Mouse (Mus musculus) frontal cortex, postnatal 10 days (tissue): ENCODE results near the gene Nudt3.
A peak's percentile ranks its signal among the peaks of the same experiment; 100 is the strongest.

Source experiments
- DNase-seq, 2 experiments: peaks; one replicate each; pipeline ENCODE4 v3.0.0; 2022; ENCODE audit warnings: low spot score in 2 of 2, mixed read lengths in 1 of 2

Nudt3 gene

DNA sequence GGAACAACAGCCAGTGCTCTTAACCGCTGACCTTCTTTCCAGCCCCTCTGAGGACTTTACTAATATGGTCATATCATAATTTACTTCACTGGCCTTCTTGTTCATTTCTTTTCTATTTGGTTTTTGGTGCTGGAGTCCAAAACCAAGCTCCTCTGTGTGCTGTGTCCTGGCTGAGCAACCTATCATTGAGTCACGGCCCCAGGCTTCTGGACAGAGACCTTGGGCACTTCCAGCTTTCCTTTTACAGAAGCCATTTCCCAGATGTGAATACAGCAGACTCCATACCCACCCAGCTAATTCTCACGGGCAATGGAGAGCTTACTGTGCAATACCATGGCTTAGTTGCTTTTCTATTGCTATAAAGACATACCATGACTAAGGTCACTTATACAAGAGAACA lies 23.0 kb downstream of the Nudt3 start:
- no peak for DNase-seq

DNA sequence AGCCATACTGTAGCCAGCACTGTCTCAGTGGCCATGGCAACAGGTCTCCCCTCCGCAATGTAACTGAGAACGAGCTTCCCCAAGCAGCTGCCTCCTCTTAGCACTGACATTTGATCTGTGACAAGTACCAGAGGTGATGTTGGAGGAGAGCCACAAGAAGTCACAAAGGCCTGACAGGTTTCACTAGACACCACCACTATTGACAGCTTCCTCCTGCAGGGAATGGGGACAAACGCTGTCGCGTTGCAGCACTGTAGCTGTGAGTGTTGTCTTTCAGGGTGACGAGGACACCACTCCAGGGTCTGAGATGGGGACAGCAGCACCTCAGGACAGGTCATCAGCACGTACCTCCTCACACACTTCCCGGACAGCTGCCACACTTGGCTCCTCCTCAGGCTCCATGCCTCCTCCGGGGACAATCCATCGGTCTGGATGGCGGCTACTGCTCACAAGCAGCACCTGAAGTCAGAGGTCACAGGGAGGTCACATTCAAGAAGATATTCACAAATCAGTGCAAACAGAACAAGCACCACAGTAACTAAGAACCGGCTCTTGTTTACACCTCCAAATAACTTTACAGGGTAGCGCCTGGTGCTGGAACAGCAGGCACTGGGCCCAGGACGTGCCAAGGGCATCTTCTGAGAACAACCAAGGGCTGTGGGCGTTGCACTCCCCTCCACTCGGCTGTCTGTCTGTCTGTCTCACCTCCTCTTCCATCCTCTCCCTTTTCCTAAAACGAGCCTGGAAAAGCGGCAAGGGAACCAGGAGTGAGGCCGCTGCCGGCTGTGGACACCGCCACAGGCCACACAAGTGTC lies 26.7 kb downstream of the Nudt3 start:
- DNase-seq: no peak

DNA sequence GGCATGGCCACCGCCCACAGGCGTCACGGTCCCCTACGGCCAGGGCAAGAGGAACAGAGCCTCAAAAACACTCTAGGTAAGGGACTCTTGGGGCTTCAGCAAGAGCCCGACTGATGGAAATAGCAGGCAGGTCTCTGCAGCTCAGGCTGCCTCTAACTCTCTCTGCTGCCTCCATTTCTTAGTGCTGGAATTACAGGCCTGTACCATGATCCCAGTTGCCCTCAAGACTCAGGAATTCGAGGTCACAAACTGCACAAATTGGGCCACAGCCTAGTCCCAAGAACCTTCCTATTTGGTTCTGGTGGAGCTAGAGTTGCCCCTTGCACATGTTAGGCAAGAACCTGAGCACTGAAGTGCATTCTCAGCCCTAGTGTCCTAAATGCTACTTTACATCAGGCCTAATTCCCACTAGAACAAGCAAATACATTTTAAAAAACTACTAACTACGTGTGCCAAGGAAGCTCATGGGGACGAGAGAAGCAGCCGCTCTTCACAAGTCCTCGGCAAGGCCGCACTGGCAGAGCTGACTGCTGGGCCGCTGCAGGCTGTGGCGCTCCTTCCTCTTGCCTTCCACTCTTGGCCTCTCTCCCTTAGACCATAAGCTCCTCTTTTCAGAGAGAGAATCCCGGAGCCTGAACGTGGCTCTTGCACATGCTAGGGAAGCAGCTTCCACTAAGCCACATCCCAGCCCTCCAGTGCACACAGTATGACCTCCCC lies 27.5 kb downstream of the Nudt3 start:
- no peak for DNase-seq

DNA sequence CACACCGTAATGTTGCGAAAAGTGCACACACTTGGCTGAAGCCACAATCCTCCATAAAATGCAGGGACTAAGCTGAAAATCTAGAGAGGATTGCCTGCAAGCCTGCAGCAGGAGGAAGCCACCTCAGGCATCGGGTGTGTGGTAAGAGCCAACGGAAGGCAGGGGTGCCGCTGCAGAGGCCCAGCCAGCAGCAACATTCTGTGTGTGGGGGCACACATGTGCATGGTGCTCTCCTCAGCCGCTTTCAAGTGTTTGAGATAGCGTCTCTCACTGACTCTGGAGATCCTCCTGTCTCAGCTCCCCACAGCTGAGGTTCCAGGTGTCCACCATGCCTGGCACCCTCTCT lies 30.8 kb downstream of the Nudt3 start:
- no peak for DNase-seq

DNA sequence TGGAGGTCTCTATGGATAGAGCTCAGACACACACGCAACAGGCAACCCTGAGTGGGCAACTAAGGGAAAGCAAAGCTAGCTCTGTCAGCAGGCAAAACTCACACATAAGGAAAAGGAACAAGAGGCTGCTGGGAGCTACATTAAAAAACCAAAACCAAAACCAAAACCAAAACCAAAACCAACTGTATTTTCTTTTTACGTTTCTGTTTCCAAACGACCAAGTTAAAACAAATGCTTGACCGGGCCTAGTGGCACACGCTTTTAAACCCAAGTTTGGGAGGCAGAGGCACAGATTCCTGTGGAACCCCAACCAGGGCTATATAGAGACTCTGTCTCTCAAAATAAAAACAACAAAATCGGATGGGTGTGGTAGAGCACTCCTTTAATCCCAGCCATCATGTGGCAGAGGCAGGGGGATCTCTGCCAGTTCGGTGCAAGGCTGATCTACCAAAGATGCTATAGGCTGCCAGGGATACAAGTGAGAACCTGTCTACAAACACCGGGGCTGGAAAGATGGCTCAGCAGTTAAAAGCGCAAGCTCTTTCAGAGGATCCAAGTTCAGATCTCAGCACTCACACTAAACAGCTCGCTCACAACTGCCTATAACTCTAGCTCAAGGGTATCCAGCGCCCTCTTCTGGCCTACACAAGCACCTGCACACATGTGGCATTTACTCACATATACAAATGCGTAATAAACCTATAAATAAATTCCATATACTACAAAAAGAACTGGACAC lies 31.3 kb downstream of the Nudt3 start:
- DNase-seq: no peak

DNA sequence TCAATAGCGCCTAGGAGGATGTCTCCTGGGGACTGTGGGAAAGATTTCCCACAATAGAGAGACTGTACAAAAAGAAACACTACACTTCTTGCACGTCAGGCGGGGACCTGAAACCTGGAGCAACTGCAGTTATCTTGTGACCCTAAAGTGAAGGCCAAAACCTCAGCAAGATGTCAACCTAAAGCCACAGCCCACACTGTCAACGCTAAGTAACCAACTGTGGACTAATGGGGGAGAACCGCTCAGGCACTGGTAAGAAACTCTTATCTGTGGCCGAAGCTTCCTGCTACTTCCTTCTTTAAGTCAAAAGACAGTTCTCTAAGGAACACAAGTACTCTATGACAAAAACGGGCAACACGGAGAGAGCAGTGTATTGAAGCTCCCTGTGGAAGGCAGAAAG lies 35.1 kb downstream of the Nudt3 start:
- no peak for DNase-seq

DNA sequence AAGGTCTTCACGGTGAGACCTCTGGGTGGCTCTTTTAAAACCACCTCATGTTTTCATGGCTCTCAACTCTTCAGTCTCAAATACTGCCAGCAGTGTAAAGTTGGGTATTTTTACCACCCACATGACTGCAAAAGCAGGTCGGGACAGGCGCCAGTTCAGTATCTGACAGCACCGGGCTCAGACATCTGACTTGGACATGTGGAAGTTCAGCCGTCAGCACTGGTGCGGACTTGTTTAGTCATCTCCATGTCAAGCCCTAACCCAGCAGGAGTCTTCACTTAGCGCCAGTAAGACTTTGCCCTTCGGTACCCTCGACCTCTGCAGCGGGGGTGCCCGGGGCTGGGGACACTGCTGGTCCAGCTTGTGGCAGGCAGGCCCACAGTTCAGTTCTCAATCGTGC lies 36.0 kb downstream of the Nudt3 start:
- no peak for DNase-seq

DNA sequence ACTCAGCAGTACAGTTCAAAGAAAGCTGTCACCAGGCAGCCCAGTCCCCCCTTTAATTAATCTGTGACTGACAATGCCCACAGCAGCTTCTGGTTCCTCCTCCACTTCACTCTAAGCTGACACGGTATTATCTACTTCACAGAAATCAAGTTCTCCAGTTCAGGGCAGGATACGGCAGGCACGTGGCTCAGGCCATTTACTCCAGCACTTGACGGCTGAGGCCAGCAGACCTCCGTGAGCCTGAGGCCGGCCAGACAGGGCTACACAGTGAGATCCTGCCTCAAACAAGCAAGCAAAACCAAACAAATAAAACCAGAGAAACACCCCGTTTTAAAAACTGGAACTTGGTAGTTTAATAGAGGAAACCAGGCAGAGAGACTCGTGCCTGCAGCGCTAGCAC lies 36.6 kb downstream of the Nudt3 start:
- DNase-seq: no peak

DNA sequence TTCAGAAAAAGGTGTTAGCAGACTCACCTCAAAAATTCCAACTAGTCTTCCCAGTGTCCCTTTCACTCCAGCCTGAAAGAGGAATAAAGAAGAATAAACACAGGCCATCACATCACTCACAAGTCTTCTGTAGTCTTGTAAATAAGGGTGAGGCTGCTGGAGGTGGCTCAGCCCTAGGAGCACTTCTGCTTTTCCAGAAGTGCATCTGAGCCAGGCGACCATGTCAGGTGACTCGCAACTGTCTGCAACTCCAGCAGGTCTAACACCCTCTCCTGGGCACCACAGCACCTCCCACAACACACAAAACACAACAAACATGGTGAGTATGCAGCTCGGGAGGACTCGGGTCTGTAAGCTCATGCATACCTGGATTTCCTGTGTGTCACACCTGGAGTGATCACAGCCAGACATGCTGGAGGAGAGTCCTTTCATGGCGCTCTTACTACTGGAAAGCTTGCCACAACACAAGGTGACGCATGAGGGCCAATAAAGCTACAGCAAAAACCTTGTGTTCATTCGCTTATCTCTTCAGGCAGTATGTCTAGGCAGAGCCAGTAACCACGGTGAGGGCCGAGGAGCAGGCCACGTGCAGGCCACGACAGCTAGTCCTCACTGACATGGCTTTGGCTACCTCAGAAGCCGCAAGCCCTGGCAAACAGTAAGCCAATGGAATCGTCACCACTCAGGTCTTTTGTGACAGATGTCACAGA lies 40.0 kb downstream of the Nudt3 start:
- DNase-seq: no peak

DNA sequence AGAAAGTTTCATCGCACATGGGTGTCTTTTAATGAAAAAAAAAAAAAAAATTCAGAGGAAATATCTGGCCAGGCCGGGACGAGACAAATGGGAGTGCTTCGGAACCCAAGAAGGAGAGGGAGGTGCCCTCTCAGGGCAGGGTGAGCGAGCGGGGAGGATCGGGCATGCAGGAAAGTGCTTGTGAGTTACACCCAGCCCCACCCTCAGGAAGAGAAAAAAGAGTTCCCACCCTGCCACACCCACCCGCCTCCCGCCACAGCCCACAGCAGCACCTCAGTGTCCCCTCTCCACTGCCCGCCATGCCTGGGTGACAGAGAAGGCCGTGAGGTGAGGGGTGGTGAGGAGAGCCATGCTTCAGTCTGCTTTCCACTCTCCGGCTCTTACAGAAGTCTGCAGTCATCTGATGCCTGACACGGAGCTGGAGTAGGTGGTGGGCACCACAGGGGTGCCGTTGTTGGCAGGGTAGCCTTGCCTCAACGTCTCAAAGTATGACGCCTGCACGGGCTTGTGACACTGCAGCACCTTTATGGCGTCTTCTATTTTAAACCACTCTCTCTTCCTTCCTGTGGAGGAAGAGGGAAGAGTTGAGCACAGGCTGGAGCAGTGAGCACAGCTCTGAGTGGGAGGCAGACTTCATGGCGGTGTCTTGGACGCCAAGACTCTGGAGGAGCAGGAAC lies 42.8 kb downstream of the Nudt3 start:
- DNase-seq: no peak

DNA sequence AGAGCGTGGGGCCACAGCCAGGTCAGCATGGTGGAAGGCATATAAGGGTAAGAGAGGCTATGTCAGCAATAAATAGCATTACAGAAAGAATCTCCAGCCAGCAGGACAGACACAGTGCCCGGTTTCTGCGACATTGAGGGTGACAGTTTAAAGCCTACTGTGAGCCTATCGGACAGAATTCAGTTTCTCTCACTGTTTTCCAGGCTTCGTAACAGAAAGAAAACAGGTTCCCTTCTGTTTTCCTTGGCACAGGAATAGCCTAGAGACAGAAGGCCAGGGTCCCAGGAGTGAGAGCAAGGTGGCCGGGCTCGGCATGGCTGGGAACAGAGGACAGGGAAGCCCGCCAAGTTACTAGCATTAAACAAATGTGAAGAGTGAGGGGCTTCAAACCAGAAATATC lies 43.5 kb downstream of the Nudt3 start:
- DNase-seq: no peak

DNA sequence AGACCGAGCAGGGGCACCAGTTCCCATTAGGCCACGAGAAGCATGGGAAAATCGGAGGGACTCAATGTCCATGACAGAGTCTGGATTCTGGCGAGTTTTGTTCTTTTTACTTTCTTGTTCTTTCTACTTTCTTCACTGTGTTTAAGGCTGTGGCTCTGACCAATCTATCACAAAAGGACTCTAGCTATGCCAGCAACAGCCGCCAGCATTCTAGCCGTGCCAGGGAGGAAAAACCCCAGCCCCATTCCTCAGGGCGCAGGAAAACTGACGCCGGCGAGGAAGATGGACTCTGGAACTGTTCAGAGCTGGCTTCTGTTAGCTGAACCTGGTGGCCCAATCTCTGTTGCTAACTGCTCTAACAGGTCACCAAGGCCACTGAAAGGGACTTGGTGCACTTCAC lies 44.8 kb downstream of the Nudt3 start:
- no peak for DNase-seq

DNA sequence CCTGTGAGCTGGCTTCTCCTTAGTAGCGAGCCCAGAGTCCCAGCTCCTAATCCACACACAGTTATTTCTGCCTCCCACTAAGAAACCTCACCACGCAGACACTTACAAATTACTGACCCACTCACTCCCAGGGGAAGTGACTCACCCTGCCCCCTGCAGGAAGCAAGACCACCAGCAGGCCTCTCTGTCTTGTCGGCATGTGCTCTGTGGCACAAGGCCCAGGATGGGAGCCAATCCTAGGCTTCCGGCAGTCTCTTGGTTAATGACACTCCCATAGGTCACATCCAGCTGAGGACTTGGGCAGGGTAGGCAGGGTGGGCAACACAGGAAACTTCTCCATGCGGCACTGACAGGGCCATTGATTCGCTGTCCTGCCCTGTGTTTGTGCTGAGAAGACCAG lies 45.8 kb downstream of the Nudt3 start:
- DNase-seq: no peak

DNA sequence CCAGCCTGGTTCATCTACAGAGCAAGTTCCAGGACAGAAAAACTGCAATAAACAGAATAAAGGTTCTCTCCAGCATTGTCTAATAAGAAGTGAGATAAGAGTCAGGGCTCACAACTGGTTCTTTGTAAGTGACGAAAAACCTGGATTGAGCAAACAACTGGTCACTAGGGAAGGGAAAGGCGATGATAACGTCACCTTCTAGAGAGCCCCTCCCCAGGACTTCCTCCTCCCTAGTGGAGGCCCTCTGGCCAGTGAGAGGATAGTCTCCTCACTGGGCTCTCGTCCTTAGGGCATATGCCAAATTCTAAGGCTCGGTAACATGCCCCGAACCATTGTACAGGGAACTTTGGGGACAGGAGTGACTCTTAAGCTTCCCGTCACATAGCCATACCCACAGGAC lies 47.2 kb downstream of the Nudt3 start:
- no peak for DNase-seq

DNA sequence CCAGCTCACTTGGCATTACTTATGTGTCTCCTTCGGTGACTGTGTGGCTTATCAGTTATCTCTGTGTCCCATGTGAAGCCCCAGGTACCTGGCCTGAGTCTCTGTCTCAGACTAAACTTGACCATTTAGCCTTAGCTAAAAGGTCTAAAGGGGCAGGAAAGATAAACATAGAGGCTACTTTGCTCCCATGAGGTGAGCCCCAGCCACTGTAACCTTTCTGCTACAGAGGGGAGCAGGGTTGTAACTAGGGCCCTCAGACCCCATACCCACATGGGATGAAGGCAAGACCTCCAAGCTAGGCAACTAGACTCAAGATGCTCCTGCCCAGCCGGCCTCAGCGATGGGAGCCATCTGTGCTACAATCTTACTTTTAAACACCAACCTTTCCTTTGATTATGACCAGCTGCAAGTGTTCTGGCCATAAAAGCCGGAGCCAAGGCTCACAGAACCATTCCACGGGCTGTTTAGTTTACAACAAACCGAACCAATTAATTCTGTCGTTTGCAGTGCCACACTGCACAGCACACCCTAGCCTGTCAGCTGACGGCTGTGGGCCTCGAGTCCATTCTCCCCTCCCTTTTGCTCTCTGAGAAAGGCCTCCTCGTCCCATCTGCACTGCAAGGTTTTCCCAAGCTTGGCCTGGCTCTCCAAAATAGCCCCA lies 48.0 kb downstream of the Nudt3 start:
- no peak for DNase-seq

DNA sequence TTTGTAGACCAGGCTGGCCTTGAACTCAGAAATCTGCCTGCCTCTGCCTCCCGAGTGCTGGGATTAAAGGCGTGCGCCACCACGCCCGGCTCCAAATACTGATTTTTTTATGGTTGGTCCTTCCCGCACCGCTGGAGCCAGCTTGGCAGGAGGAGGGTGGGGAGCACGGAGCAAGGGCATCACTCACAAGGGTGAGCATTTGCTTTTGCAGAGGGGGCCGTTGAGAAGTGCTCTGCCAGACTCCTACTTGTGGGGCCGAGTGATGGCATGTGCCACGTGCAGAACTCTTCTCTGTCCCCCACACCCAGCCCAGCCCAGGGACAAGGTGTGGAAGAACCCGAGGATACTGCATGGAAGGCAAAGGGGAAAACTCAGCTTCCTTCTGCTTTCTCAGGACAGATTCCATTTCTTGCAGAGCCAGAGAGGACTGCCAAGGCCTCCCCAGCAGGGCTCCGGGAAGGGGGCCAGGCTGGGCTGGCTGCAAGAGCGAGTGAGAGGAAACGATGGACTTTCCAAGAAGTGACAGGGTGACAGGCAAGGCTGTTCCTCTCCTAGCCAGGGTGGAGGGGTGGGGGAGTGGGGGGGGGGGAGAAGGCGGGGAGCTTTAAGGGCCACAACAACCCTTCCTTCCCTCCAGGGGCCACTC lies 48.7 kb downstream of the Nudt3 start:
- DNase-seq: peak; percentile 68 to 76

DNA sequence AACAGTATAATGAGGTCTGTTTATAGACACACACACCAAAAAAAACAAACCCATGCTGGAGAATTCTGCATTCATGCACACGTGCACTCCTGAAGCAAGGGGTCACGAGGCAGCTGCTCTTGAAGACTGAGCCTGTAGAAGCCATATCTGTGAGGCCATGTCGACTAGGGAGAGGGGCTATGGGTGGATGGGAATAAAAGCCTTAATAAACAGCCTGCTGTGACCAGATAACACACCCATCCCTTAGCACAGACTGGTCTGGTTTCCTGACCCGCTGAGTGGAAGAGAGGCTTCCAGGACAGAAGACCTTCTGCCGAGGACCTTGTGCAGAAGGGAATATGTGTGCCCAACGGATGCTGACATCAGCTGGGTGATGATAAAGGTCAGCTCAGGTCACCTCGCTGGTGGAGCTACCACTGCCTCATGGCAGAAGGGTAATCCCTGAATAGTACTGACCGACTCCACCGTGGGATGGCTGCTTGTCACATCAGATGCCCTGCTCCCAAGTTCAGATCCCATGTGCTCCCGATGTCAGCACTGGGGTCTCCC lies 49.4 kb downstream of the Nudt3 start:
- DNase-seq: no peak

DNA sequence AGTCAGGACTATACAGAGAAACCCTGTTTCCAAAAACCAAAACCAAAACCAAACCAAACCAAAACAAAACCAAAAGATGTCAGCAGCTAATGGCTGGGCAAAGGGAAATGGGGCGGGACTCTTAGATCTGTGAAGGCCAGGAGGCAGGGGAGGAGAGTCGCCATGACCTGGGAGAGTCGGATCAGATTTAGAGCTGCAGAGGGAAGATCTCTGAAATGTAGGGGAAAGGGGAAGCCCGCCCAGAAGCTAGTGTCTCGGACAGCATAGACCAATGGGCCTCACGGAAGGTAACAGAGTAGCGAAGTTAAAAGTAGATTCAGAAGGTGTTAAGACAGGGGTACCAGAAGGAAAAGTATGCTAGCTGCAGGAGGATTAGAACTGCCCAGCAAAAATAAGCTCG lies 52.0 kb downstream of the Nudt3 start:
- DNase-seq: no peak

DNA sequence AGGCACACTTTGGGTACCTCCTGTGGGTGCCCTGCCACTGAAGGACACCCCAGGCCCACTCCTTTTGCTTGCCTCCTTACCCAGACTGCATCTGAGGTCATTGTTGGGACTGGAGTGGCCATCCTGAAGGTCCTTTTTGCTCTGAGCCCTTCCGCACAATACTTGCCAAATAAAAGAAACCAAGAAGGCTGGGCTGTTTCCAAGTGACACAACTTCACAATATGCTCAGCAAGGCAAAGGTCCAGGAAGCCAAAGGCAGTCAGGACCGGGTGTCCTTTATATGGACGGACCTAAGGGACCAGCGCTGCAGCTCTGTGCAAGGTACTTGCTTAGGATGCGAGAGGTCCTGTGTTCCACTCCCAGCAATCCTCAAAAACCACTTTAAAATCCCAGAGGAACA lies 55.1 kb downstream of the Nudt3 start:
- DNase-seq: no peak

DNA sequence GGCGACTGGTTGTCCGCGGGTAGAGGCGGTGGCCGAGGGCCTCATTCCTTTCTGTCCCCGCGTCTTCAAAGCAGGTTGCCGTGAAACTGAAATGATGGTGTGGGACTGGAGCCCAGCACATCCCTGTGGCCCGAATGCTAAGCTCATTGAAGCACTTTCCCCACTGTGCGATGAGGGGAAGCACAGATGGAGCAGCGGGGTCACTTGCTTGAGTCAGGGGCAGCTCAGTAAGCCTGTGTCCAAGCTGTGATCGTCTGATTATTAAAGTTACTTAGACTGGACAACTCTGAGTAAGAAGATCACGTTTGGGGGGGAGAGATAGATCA lies 57.4 kb downstream of the Nudt3 start:
- no peak for DNase-seq
